ENCODE assay signal across 8 mouse cellular contexts in the genomic region with DNA sequence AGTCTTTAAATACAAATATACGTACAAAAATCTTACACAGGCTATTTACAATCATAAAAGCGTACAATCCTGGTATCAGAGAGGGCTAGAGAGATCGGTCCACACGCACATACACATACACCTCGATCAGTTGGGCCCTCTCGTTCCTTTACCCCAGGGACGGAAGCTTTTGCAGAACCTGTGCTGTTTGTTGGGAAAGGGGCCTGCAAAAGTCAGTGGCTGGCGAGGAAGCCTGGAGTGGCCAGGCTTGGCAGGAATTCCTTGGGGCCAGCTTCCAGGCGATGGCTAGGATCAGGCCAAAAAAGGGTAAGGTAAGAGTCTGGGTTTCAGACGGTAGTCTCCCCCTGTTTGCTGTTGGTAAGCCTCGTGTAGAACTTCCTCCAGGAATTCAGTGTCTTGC. TPM values are rescaled to one million over a fixed set of nuclear protein-coding genes. Genes with fewer than 3 reads are reported as not detected.
DNase-seq lines count a peak whose midpoint lies in the region; ATAC-seq lines count a peak whose summit lies in the region.

No protein-coding gene starts in this region.

- no peaks in the 10 kb centered on the region for H3K9me3 ChIP-seq in lung, embryonic 16.5 days (ENCODE audit: control insufficient read depth, low read length)
- H3K9me3 ChIP-seq in limb, embryonic 13.5 days, result no peaks in the 10 kb centered on the region
- H3K9me3 ChIP-seq in stomach, embryonic 14.5 days (ENCODE audit: control insufficient read depth, low read depth, low read length), result no peaks in the 10 kb centered on the region

- peak overlapping the region; percentile 26; the same call in 1 of the 2 replicates for H3K27ac ChIP-seq in lung, embryonic 16.5 days (ENCODE audit: low read length)
- peak overlapping the region; percentile 15; the same call in 1 of the 2 replicates for H3K27ac ChIP-seq in limb, embryonic 13.5 days
- H3K27ac ChIP-seq in stomach, embryonic 14.5 days (ENCODE audit: low read length), result 0 out of 2 replicates have a peak overlapping the region, but pooled peaks have one; percentile 7

- DNase-seq in cerebellum, postnatal 10 days, result peak; percentile 29 to 34
- DNase-seq in cerebellum, adult 18-20 months, result no peak
- no peak for DNase-seq in lung, postnatal 14 days
- no peak for DNase-seq in urinary bladder, postnatal 25 days (ENCODE audit: low spot score)
- DNase-seq in layer of hippocampus, adult 9-10 months (ENCODE audit: low spot score), result no peak

- H3K9ac ChIP-seq in lung, embryonic 16.5 days (ENCODE audit: low read length), result peak overlapping the region; percentile 93
- peak overlapping the region; percentile 95 for H3K9ac ChIP-seq in limb, embryonic 13.5 days
- H3K9ac ChIP-seq in stomach, embryonic 14.5 days (replicated peaks; ENCODE audit: low read depth, low read length), result peak overlapping the region; percentile 96

- WGBS in lung, embryonic 16.5 days, result 26% methylated on average over 11 of the region's 11 CpGs
- WGBS in limb, embryonic 13.5 days, result 23% methylated on average over 11 of the region's 11 CpGs
- WGBS in stomach, embryonic 14.5 days, result 35% methylated on average over 11 of the region's 11 CpGs

- peaks cover 2% of the 10 kb centered on the region; the same call in 1 of the 2 replicates for H3K36me3 ChIP-seq in lung, embryonic 16.5 days (ENCODE audit: control insufficient read depth, insufficient read depth, low read length)
- H3K36me3 ChIP-seq in limb, embryonic 13.5 days, result no peaks in the 10 kb centered on the region
- peaks cover 5% of the 10 kb centered on the region; the same call in 1 of the 2 replicates for H3K36me3 ChIP-seq in stomach, embryonic 14.5 days (ENCODE audit: control insufficient read depth, insufficient read depth, low read length)

- H3K27me3 ChIP-seq in lung, embryonic 16.5 days (ENCODE audit: control insufficient read depth, insufficient read depth, low read depth, low read length), result no peaks in the 10 kb centered on the region
- H3K27me3 ChIP-seq in limb, embryonic 13.5 days, result no peaks in the 10 kb centered on the region
- no peaks in the 10 kb centered on the region for H3K27me3 ChIP-seq in stomach, embryonic 14.5 days (ENCODE audit: control insufficient read depth, insufficient read depth, low read length)

- peaks cover 9% of the 10 kb centered on the region; the same call in 1 of the 2 replicates for H3K4me1 ChIP-seq in lung, embryonic 16.5 days (replicated peaks; ENCODE audit: control insufficient read depth, insufficient read depth, low read length)
- H3K4me1 ChIP-seq in limb, embryonic 13.5 days, result peaks cover 30% of the 10 kb centered on the region
- H3K4me1 ChIP-seq in stomach, embryonic 14.5 days (ENCODE audit: control insufficient read depth, insufficient read depth, low read length), result peaks cover 17% of the 10 kb centered on the region; the same call in 1 of the 2 replicates

- H3K4me2 ChIP-seq in lung, embryonic 16.5 days (ENCODE audit: low read depth, low read length), result peak overlapping the region; percentile 71
- H3K4me2 ChIP-seq in limb, embryonic 13.5 days (replicated peaks), result peak overlapping the region; percentile 93
- H3K4me2 ChIP-seq in stomach, embryonic 14.5 days (replicated peaks; ENCODE audit: low read depth, low read length), result peak overlapping the region; percentile 97

- peak overlapping the region; percentile 86 for H3K4me3 ChIP-seq in lung, embryonic 16.5 days (ENCODE audit: low read length)
- peak overlapping the region; percentile 91 for H3K4me3 ChIP-seq in limb, embryonic 13.5 days
- peak overlapping the region; percentile 92 for H3K4me3 ChIP-seq in stomach, embryonic 14.5 days (ENCODE audit: low read depth, low read length)

- ATAC-seq in lung, embryonic 16.5 days (ENCODE audit: low read depth), result no peak
- ATAC-seq in limb, embryonic 13.5 days (ENCODE audit: low FRiP score, low read depth), result no peak
- ATAC-seq in stomach, embryonic 14.5 days (ENCODE audit: insufficient number of reproducible peaks, insufficient read depth, low FRiP score, low read depth), result no peak

RNA-seq across cellular contexts. Expression of a gene that starts 2.5 kb away (rescaled TPM):
- polyA plus RNA-seq in lung, embryonic 16.5 days (2015; fragmentation: Nextera tagmentation; extraction: Ambion mirVana), result 27.1 and 27.5 TPM in 2 replicates
- polyA plus RNA-seq in limb, embryonic 13.5 days (2015; fragmentation: Nextera tagmentation; extraction: Ambion mirVana), result 18.3 and 18.8 TPM in 2 replicates
- 25.7 and 34.6 TPM in 2 replicates for polyA plus RNA-seq in stomach, embryonic 14.5 days (2014; fragmentation: Nextera tagmentation; extraction: Ambion mirVana)

Comparison
In these comparisons a context has a peak if more than half of its experiments do, and no peak if none do; other contexts are left out.
1. DNase-seq: peak in cerebellum, postnatal 10 days (2 of 2); none in cerebellum, adult 18-20 months (0 of 2), lung, postnatal 14 days (single experiment), urinary bladder, postnatal 25 days (single experiment) and layer of hippocampus, adult 9-10 months (single experiment).
2. Peak in every context shown above with its lines, with median percentiles within 50 percentile points of each other: H3K27ac ChIP-seq, H3K4me2 ChIP-seq, H3K4me3 ChIP-seq and H3K9ac ChIP-seq.